Mouse (Mus musculus) heart, embryonic 13.5 days (tissue): ENCODE measurements at regions not wholly inside any gene's neighbourhood (a gene's known extent, or its start where the extent isn't known, plus 50 kb on each side); places are given as distances from the start of the nearest gene placed in this dataset.

Source experiments
- ATAC-seq: fragments of 200-750 bp; cut with Nextera tagmentation; 2 replicates; pipeline ENCODE4 v1.8.0; 2017; ENCODE audit warnings: moderate TSS enrichment; ENCODE audit not compliant: insufficient number of reproducible peaks, low FRiP score, low TSS enrichment; ENCODE audit errors: extremely low read depth
- H3K27ac ChIP-seq: fragments of 300-500 bp; sonication (generic); replicated peaks from 2 replicates; pipeline ENCODE4 v1.5.1; 2015; ENCODE audit warnings: moderate library complexity, mild to moderate bottlenecking, inconsistent platforms
- H3K27me3 ChIP-seq: fragments of 300-500 bp; sonication (generic); replicated peaks from 2 replicates; pipeline ENCODE4 v1.6.1; 2015; ENCODE audit warnings: mild to moderate bottlenecking, inconsistent platforms
- H3K36me3 ChIP-seq: fragments of 300-500 bp; sonication (generic); 2 replicates; pipeline ENCODE4 v1.6.1; 2015; ENCODE audit warnings: mild to moderate bottlenecking, inconsistent platforms
- H3K4me1 ChIP-seq: fragments of 300-500 bp; sonication (generic); 2 replicates; pipeline ENCODE4 v1.6.1; 2015; ENCODE audit warnings: inconsistent platforms
- H3K4me2 ChIP-seq: fragments of 300-500 bp; sonication (generic); 2 replicates; pipeline ENCODE4 v1.6.1; 2015; ENCODE audit warnings: inconsistent platforms, mild to moderate bottlenecking, moderate library complexity
- H3K4me3 ChIP-seq: fragments of 300-500 bp; sonication (generic); 2 replicates; pipeline ENCODE4 v1.5.1; 2015; ENCODE audit warnings: moderate library complexity, mild to moderate bottlenecking, inconsistent platforms
- H3K9ac ChIP-seq: fragments of 300-500 bp; sonication (generic); 2 replicates; pipeline ENCODE4 v1.6.1; 2015; ENCODE audit warnings: inconsistent platforms, mild to moderate bottlenecking, moderate library complexity
- H3K9me3 ChIP-seq: fragments of 300-500 bp; sonication (generic); 2 replicates; pipeline ENCODE4 v1.6.1; 2016; ENCODE audit warnings: inconsistent platforms
- WGBS: fragments of 180-500 bp; shearing (Covaris S2); methylation state at CpG from one replicate; pipeline ENCODE4 v1.1.7; 2015; ENCODE audit warnings: mixed read lengths; 5-methylcytosine and 5-hydroxymethylcytosine counted together

GRCm38 (mm10) chr12:104637046-104638032, 114.4 kb downstream of the Dicer1 start:
- Histone ChIP-seq H3K4me1 (peaks cover 19% of the 10 kb centered on the region), H3K27ac (no peak overlapping the region), H3K36me3 (no peaks in the 10 kb centered on the region), H3K9me3 (no peaks in the 10 kb centered on the region), H3K27me3 (peaks cover 66% of the 10 kb centered on the region), H3K4me2 (peak overlapping the region; percentile 58), H3K4me3 (peak overlapping the region; percentile 21), H3K9ac (peak overlapping the region; percentile 24; the same call in 1 of the 2 replicates)
- WGBS = 6% methylated on average over 33 of the region's 33 CpGs
- no peak for ATAC-seq

- H3K9ac ChIP-seq = no peak overlapping the region
- no peak for ATAC-seq
Measured at GRCm38 (mm10) chr12:104636474-104636873, 115.3 kb downstream of the Dicer1 start.

GRCm38 (mm10) chr12:104634818-104635217, 116.9 kb downstream of the Dicer1 start:
- no peak for ATAC-seq
- Histone ChIP-seq H3K27ac (no peak overlapping the region), H3K9me3 (no peaks in the 10 kb centered on the region), H3K4me3 (no peak overlapping the region), H3K4me2 (no peak overlapping the region), H3K9ac (no peak overlapping the region), H3K4me1 (peaks cover 15% of the 10 kb centered on the region), H3K36me3 (no peaks in the 10 kb centered on the region), H3K27me3 (peaks cover 67% of the 10 kb centered on the region)
- 66% methylated on average over 10 of the region's 10 CpGs for WGBS

More at GRCm38 (mm10) chr12:104636474-104636873, 115.3 kb downstream of the Dicer1 start:
- WGBS = 57% methylated on average over 12 of the region's 12 CpGs
- no peak overlapping the region for H3K27ac ChIP-seq
- no peaks in the 10 kb centered on the region for H3K9me3 ChIP-seq
- peaks cover 66% of the 10 kb centered on the region for H3K27me3 ChIP-seq
- H3K4me2 ChIP-seq = no peak overlapping the region
- H3K36me3 ChIP-seq = no peaks in the 10 kb centered on the region
- H3K4me1 ChIP-seq = peaks cover 15% of the 10 kb centered on the region
- no peak overlapping the region for H3K4me3 ChIP-seq

GRCm38 (mm10) chr12:104630590-104630989, 121.2 kb downstream of the Dicer1 start:
- no peak overlapping the region for H3K27ac ChIP-seq
- no peak overlapping the region for H3K4me2 ChIP-seq
- no peak overlapping the region for H3K9ac ChIP-seq
- no peaks in the 10 kb centered on the region for H3K4me1 ChIP-seq
- H3K9me3 ChIP-seq = no peaks in the 10 kb centered on the region
- H3K27me3 ChIP-seq = peaks cover 25% of the 10 kb centered on the region
- H3K36me3 ChIP-seq = no peaks in the 10 kb centered on the region
- no peak for ATAC-seq
- 82% methylated on average over 3 of the region's 3 CpGs for WGBS
- H3K4me3 ChIP-seq = no peak overlapping the region

GRCm38 (mm10) chr12:104629449-104629848, 122.3 kb downstream of the Dicer1 start:
- Histone ChIP-seq H3K4me3 (no peak overlapping the region), H3K9ac (no peak overlapping the region), H3K4me1 (no peaks in the 10 kb centered on the region), H3K27ac (no peak overlapping the region), H3K4me2 (no peak overlapping the region), H3K36me3 (no peaks in the 10 kb centered on the region), H3K27me3 (peaks cover 25% of the 10 kb centered on the region; the same call in 1 of the 2 replicates), H3K9me3 (no peaks in the 10 kb centered on the region)
- WGBS = 80% methylated on average over 2 of the region's 2 CpGs
- no peak for ATAC-seq

- no peak for ATAC-seq
- 84% methylated on average over 5 of the region's 5 CpGs for WGBS
Measured at GRCm38 (mm10) chr12:104626054-104626453, 125.7 kb downstream of the Dicer1 start.

GRCm38 (mm10) chr12:104623896-104624685, 127.7 kb downstream of the Dicer1 start:
- 67% methylated on average over 7 of the region's 7 CpGs for WGBS
- H3K4me2 ChIP-seq = no peak overlapping the region

More at GRCm38 (mm10) chr12:104626054-104626453, 125.7 kb downstream of the Dicer1 start:
- Histone ChIP-seq H3K27me3 (peaks cover 21% of the 10 kb centered on the region; the same call in 1 of the 2 replicates), H3K36me3 (no peaks in the 10 kb centered on the region), H3K9me3 (no peaks in the 10 kb centered on the region), H3K4me1 (no peaks in the 10 kb centered on the region), H3K4me3 (no peak overlapping the region), H3K27ac (no peak overlapping the region), H3K9ac (no peak overlapping the region), H3K4me2 (no peak overlapping the region)

GRCm38 (mm10) chr12:104617111-104617725, 134.5 kb downstream of the Dicer1 start:
- WGBS = 13% methylated on average over 17 of the region's 17 CpGs
- Histone ChIP-seq H3K27ac (no peak overlapping the region), H3K27me3 (peaks cover 11% of the 10 kb centered on the region; the same call in 1 of the 2 replicates), H3K36me3 (no peaks in the 10 kb centered on the region), H3K9me3 (peaks cover 4% of the 10 kb centered on the region), H3K4me1 (peaks cover 8% of the 10 kb centered on the region; the same call in 1 of the 2 replicates), H3K4me3 (peak overlapping the region; percentile 27), H3K9ac (no peak overlapping the region), H3K4me2 (peak overlapping the region; percentile 62)
- ATAC-seq = no peak

More at GRCm38 (mm10) chr12:104623896-104624685, 127.7 kb downstream of the Dicer1 start:
- no peak overlapping the region for H3K27ac ChIP-seq
- H3K4me1 ChIP-seq = no peaks in the 10 kb centered on the region
- no peak overlapping the region for H3K4me3 ChIP-seq
- H3K27me3 ChIP-seq = peaks cover 15% of the 10 kb centered on the region; the same call in 1 of the 2 replicates
- no peaks in the 10 kb centered on the region for H3K9me3 ChIP-seq
- H3K9ac ChIP-seq = no peak overlapping the region
- ATAC-seq = no peak
- H3K36me3 ChIP-seq = no peaks in the 10 kb centered on the region

GRCm38 (mm10) chr12:104614240-104614639, 137.5 kb downstream of the Dicer1 start:
- Histone ChIP-seq H3K9me3 (peaks cover 8% of the 10 kb centered on the region), H3K4me2 (peak overlapping the region; percentile 57), H3K4me1 (peaks cover 8% of the 10 kb centered on the region; the same call in 1 of the 2 replicates), H3K27ac (no peak overlapping the region), H3K27me3 (peaks cover 31% of the 10 kb centered on the region), H3K36me3 (no peaks in the 10 kb centered on the region), H3K9ac (0 out of 2 replicates have a peak overlapping the region, but pooled peaks have one; percentile 40), H3K4me3 (peak overlapping the region; percentile 27; the same call in 1 of the 2 replicates)
- 0 out of 2 replicates have a peak, but pooled peaks have one; percentile 40 for ATAC-seq
- 44% methylated on average over 8 of the region's 8 CpGs for WGBS

- H3K4me2 ChIP-seq = no peak overlapping the region
- H3K27me3 ChIP-seq = peaks cover 40% of the 10 kb centered on the region
- 73% methylated on average over 19 of the region's 19 CpGs for WGBS
- H3K9me3 ChIP-seq = peaks cover 8% of the 10 kb centered on the region
- no peaks in the 10 kb centered on the region for H3K36me3 ChIP-seq
- no peak overlapping the region for H3K4me3 ChIP-seq
- no peak overlapping the region for H3K27ac ChIP-seq
- no peak for ATAC-seq
- H3K9ac ChIP-seq = no peak overlapping the region
- peaks cover 25% of the 10 kb centered on the region for H3K4me1 ChIP-seq
Measured at GRCm38 (mm10) chr12:104609767-104610166, 136.6 kb upstream of the Gsc start.
